ENCODE assay signal across 8 mouse cellular contexts in the genomic region with DNA sequence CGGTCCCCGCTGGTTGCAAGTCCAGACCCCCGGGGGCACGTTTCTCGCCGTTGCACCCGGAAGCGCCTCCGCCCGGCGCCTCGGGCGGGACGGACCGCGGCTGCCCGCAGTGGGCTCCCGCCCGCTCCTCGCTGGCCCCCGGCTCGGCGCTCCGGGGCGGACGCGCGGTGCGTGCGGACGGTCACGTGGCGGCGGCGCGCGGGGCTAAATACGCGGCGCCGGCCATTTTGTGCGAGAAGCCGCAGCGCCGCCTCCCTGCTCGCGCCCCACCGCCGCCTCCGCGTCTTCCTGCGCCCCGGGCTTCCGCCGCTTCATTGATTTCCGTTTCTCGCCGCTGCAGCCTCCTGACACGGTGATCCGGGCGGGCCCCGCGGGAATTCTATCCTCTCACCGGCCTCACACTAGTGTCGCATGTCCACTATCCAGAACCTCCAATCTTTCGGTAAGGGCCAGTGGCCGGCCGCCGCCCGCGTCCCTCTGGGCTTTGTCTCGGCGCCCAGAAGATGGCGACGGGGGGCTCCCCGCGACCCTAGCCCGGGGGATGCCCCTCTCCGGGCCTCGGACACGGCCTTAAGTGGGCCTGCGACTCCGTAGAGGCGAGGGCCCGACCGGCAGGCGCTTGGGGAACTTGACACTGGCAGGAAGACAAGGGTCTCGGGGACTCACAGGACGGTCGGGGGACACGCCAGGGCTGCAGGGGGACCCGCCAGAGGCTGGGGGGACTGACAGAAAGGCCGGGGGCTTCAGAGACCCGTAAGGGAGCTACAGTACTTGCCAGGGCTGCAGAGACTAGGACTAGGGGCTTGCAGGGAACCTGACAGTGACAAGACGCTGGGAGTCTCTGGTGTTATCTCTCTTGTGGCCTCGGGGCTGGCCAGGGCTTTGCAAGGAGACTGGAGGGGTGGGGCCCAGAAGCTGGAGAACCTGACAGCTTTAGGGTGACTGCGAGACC. TPM values are rescaled to one million over a fixed set of nuclear protein-coding genes. Genes with fewer than 3 reads are reported as not detected.
DNase-seq lines count a peak whose midpoint lies in the region; ATAC-seq lines count a peak whose summit lies in the region.

No protein-coding gene starts in this region.

- H3K4me2 ChIP-seq in hindbrain, embryonic 12.5 days (replicated peaks) = peak overlapping the region; percentile 91

- H3K4me1 ChIP-seq in hindbrain, embryonic 12.5 days = peaks cover 20% of the 10 kb centered on the region

- peak; percentile 67 for DNase-seq in MEL-GATA-1-ER (ENCODE audit: extremely low read depth, low read depth)
- DNase-seq in cerebellum, adult 9-10 months = peak; percentile 78
- peak; percentile 47 to 81 for DNase-seq in frontal cortex, adult 2 months (ENCODE audit: extremely low spot score in 1 of 2, low spot score in 1 of 2)
- peak; percentile 80 for DNase-seq in layer of hippocampus, postnatal 14 days (ENCODE audit: low spot score in 2 of 2)
- DNase-seq in lung, postnatal 10 days = peak; percentile 82
- peak; percentile 81 for DNase-seq in ovary, postnatal 36 days (ENCODE audit: low spot score)
- peak; percentile 85 for DNase-seq in thymus, postnatal 25 days

- H3K27ac ChIP-seq in hindbrain, embryonic 12.5 days = peak overlapping the region; percentile 94

- no peaks in the 10 kb centered on the region for H3K27me3 ChIP-seq in hindbrain, embryonic 12.5 days

- ATAC-seq in hindbrain, embryonic 12.5 days (ENCODE audit: low FRiP score) = peak; percentile 84

- WGBS in hindbrain, embryonic 12.5 days = under 1% methylated on average over 79 of the region's 97 CpGs

- peak overlapping the region; percentile 89 for H3K4me3 ChIP-seq in hindbrain, embryonic 12.5 days

- H3K36me3 ChIP-seq in hindbrain, embryonic 12.5 days = peaks cover 26% of the 10 kb centered on the region

- peak overlapping the region; percentile 100 for H3K9ac ChIP-seq in hindbrain, embryonic 12.5 days

- no peaks in the 10 kb centered on the region for H3K9me3 ChIP-seq in hindbrain, embryonic 12.5 days (replicated peaks)

RNA-seq across cellular contexts. Expression of a gene that starts 0.6 kb away (rescaled TPM):
- 150 and 166 TPM in 2 replicates for polyA plus RNA-seq in frontal cortex, adult 2 months (2012; rRNA removed)
- polyA plus RNA-seq in hindbrain, embryonic 12.5 days (2016; fragmentation: Nextera tagmentation; extraction: Ambion mirVana) = 284 and 287 TPM in 2 replicates
- 100 to 1,000 TPM; 197 to 222 TPM for total RNA-seq in layer of hippocampus, postnatal 14 days (2021)

RNA-seq across cellular contexts. Expression of a gene that starts 46.9 kb away (rescaled TPM):
- 5.7 and 6.0 TPM in 2 replicates for polyA plus RNA-seq in frontal cortex, adult 2 months (2012; rRNA removed)
- polyA plus RNA-seq in hindbrain, embryonic 12.5 days (2016; fragmentation: Nextera tagmentation; extraction: Ambion mirVana) = 1.1 and 1.3 TPM in 2 replicates
- total RNA-seq in layer of hippocampus, postnatal 14 days (2021) = 1 to 10 TPM; 4.7 to 5.1 TPM

Comparison
In these comparisons a context has a peak if more than half of its experiments do, and no peak if none do; other contexts are left out.
1. Peak in every context shown above with its lines: DNase-seq, ATAC-seq, H3K4me3 ChIP-seq and H3K27ac ChIP-seq.